Mouse (Mus musculus): Measurements from ENCODE around the gene Drosha. TPM values are rescaled to one million over a fixed set of nuclear protein-coding genes. Genes with fewer than 3 reads are reported as not detected.

Gene Drosha
- polyA plus RNA-seq, 1 experiment from 2014 or later: 63.2 TPM

- no peak for ATAC-seq (ENCODE audit: low FRiP score, low TSS enrichment)
- Histone ChIP-seq H3K9ac (replicated peaks; ENCODE audit: low read length) (no peak overlapping the region), H3K36me3 (ENCODE audit: control insufficient read depth, insufficient read depth, low read length) (peaks cover 72% of the 10 kb centered on the region), H3K27ac (replicated peaks; ENCODE audit: low read depth, low read length) (no peak overlapping the region), H3K4me2 (ENCODE audit: low read length) (no peak overlapping the region), H3K9me3 (ENCODE audit: control insufficient read depth, low read length) (no peaks in the 10 kb centered on the region), H3K4me1 (ENCODE audit: control insufficient read depth, insufficient read depth, low read length) (no peaks in the 10 kb centered on the region), H3K4me3 (replicated peaks; ENCODE audit: low read depth, low read length) (no peak overlapping the region), H3K27me3 (ENCODE audit: control insufficient read depth, insufficient read depth, low read length) (no peaks in the 10 kb centered on the region)
- DNase-seq: peak; percentile 48
- WGBS: 78% methylated on average over 1 of the region's 1 CpGs
Observed at GRCm38 (mm10) chr15:12863669-12864068, 39.1 kb downstream of the Drosha start.

GRCm38 (mm10) chr15:12865595-12866314 lies 41.1 kb downstream of the Drosha start:
- no peaks in the 10 kb centered on the region for H3K4me1 ChIP-seq (ENCODE audit: control insufficient read depth, insufficient read depth, low read length)
- DNase-seq (no peak), ATAC-seq (ENCODE audit: low FRiP score, low TSS enrichment) (no peak)
- H3K9ac ChIP-seq (replicated peaks; ENCODE audit: low read length): no peak overlapping the region
- H3K4me2 ChIP-seq (ENCODE audit: low read length): no peak overlapping the region
- H3K9me3 ChIP-seq (ENCODE audit: control insufficient read depth, low read length): no peaks in the 10 kb centered on the region
- H3K27me3 ChIP-seq (ENCODE audit: control insufficient read depth, insufficient read depth, low read length): no peaks in the 10 kb centered on the region
- 89% methylated on average over 7 of the region's 7 CpGs for WGBS
- H3K36me3 ChIP-seq (ENCODE audit: control insufficient read depth, insufficient read depth, low read length): peaks cover 64% of the 10 kb centered on the region
- no peak overlapping the region for H3K4me3 ChIP-seq (replicated peaks; ENCODE audit: low read depth, low read length)
- H3K27ac ChIP-seq (replicated peaks; ENCODE audit: low read depth, low read length): no peak overlapping the region

DNA sequence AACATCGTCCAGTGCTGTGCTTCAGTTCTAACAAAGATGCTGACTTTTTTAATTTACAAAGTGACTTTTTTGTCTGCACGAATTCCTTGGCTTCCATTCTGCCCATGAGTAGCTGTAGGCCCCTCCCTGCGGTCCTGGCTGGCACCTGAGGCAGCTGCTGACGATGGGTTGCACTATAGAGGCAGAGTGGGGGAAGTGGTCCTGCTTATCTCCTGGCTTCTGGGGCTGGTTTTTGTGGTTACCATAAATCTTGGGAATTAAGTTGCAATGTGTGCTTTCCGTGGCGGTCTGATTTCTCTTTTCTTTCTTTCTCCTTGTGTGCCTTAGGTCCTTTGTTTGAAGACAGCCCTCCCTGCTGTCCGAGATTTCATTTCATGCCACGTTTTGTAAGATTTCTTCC lies 42.7 kb downstream of the Drosha start:
- Histone ChIP-seq H3K27me3 (ENCODE audit: control insufficient read depth, insufficient read depth, low read length) (no peaks in the 10 kb centered on the region), H3K4me2 (ENCODE audit: low read length) (no peak overlapping the region), H3K9me3 (ENCODE audit: control insufficient read depth, low read length) (no peaks in the 10 kb centered on the region), H3K9ac (replicated peaks; ENCODE audit: low read length) (no peak overlapping the region), H3K4me1 (ENCODE audit: control insufficient read depth, insufficient read depth, low read length) (no peaks in the 10 kb centered on the region), H3K36me3 (ENCODE audit: control insufficient read depth, insufficient read depth, low read length) (peaks cover 61% of the 10 kb centered on the region), H3K27ac (replicated peaks; ENCODE audit: low read depth, low read length) (no peak overlapping the region), H3K4me3 (replicated peaks; ENCODE audit: low read depth, low read length) (no peak overlapping the region)
- WGBS: 75% methylated on average over 8 of the region's 8 CpGs
- ATAC-seq (ENCODE audit: low FRiP score, low TSS enrichment) (no peak), DNase-seq (no peak)

- 90% methylated on average over 18 of the region's 18 CpGs for WGBS
- no peak overlapping the region for H3K4me2 ChIP-seq (ENCODE audit: low read length)
- H3K9me3 ChIP-seq (ENCODE audit: control insufficient read depth, low read length): no peaks in the 10 kb centered on the region
- H3K27ac ChIP-seq (replicated peaks; ENCODE audit: low read depth, low read length): no peak overlapping the region
- no peak for ATAC-seq (ENCODE audit: low FRiP score, low TSS enrichment)
- no peaks in the 10 kb centered on the region for H3K4me1 ChIP-seq (ENCODE audit: control insufficient read depth, insufficient read depth, low read length)
- peaks cover 69% of the 10 kb centered on the region for H3K36me3 ChIP-seq (ENCODE audit: control insufficient read depth, insufficient read depth, low read length)
- H3K4me3 ChIP-seq (replicated peaks; ENCODE audit: low read depth, low read length): no peak overlapping the region
- no peaks in the 10 kb centered on the region for H3K27me3 ChIP-seq (ENCODE audit: control insufficient read depth, insufficient read depth, low read length)
- no peak for DNase-seq
- H3K9ac ChIP-seq (replicated peaks; ENCODE audit: low read length): no peak overlapping the region
Observed at GRCm38 (mm10) chr15:12875442-12876176, 51.0 kb downstream of the Drosha start.

GRCm38 (mm10) chr15:12876266-12876665 lies 51.7 kb downstream of the Drosha start:
- Histone ChIP-seq H3K27me3 (ENCODE audit: control insufficient read depth, insufficient read depth, low read length) (no peaks in the 10 kb centered on the region), H3K27ac (replicated peaks; ENCODE audit: low read depth, low read length) (no peak overlapping the region), H3K36me3 (ENCODE audit: control insufficient read depth, insufficient read depth, low read length) (peaks cover 68% of the 10 kb centered on the region), H3K4me3 (replicated peaks; ENCODE audit: low read depth, low read length) (no peak overlapping the region), H3K9ac (replicated peaks; ENCODE audit: low read length) (no peak overlapping the region), H3K9me3 (ENCODE audit: control insufficient read depth, low read length) (no peaks in the 10 kb centered on the region), H3K4me1 (ENCODE audit: control insufficient read depth, insufficient read depth, low read length) (no peaks in the 10 kb centered on the region), H3K4me2 (ENCODE audit: low read length) (no peak overlapping the region)
- DNase-seq: no peak
- 93% methylated on average over 2 of the region's 2 CpGs for WGBS
- no peak for ATAC-seq (ENCODE audit: low FRiP score, low TSS enrichment)

- no peak overlapping the region for H3K9ac ChIP-seq (replicated peaks; ENCODE audit: low read length)
- peaks cover 69% of the 10 kb centered on the region for H3K36me3 ChIP-seq (ENCODE audit: control insufficient read depth, insufficient read depth, low read length)
- H3K4me1 ChIP-seq (ENCODE audit: control insufficient read depth, insufficient read depth, low read length): no peaks in the 10 kb centered on the region
- no peaks in the 10 kb centered on the region for H3K27me3 ChIP-seq (ENCODE audit: control insufficient read depth, insufficient read depth, low read length)
- H3K4me2 ChIP-seq (ENCODE audit: low read length): no peak overlapping the region
- over 99% methylated on average over 4 of the region's 4 CpGs for WGBS
- no peak overlapping the region for H3K4me3 ChIP-seq (replicated peaks; ENCODE audit: low read depth, low read length)
- H3K9me3 ChIP-seq (ENCODE audit: control insufficient read depth, low read length): no peaks in the 10 kb centered on the region
- no peak for ATAC-seq (ENCODE audit: low FRiP score, low TSS enrichment)
- DNase-seq: no peak
- H3K27ac ChIP-seq (replicated peaks; ENCODE audit: low read depth, low read length): no peak overlapping the region
Observed at GRCm38 (mm10) chr15:12876881-12877280, 52.3 kb downstream of the Drosha start.

DNA sequence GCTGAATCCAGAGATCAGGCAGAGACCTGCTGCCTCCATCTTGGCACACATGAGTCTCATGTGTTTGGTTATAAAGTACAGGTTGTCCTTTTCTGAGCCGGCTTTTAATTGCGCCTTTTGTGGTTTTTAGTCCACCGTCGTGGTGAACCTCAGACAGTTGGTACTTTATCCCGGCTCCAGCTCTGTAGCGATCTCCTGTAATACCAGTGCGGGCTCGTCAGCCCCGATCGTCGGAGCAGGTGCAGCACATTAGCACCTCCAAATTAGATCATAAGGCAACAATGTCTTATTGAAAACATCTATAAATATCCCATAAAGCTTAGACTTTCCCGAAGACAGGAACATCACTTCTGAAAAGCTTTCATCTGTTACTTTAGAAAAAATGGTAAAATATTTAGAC lies 53.3 kb downstream of the Drosha start:
- DNase-seq (no peak), ATAC-seq (ENCODE audit: low FRiP score, low TSS enrichment) (no peak)
- no peaks in the 10 kb centered on the region for H3K9me3 ChIP-seq (ENCODE audit: control insufficient read depth, low read length)
- H3K27me3 ChIP-seq (ENCODE audit: control insufficient read depth, insufficient read depth, low read length): no peaks in the 10 kb centered on the region
- no peak overlapping the region for H3K27ac ChIP-seq (replicated peaks; ENCODE audit: low read depth, low read length)
- 95% methylated on average over 12 of the region's 12 CpGs for WGBS
- H3K36me3 ChIP-seq (ENCODE audit: control insufficient read depth, insufficient read depth, low read length): peaks cover 79% of the 10 kb centered on the region
- H3K4me3 ChIP-seq (replicated peaks; ENCODE audit: low read depth, low read length): no peak overlapping the region
- no peak overlapping the region for H3K4me2 ChIP-seq (ENCODE audit: low read length)
- no peaks in the 10 kb centered on the region for H3K4me1 ChIP-seq (ENCODE audit: control insufficient read depth, insufficient read depth, low read length)
- H3K9ac ChIP-seq (replicated peaks; ENCODE audit: low read length): no peak overlapping the region

DNA sequence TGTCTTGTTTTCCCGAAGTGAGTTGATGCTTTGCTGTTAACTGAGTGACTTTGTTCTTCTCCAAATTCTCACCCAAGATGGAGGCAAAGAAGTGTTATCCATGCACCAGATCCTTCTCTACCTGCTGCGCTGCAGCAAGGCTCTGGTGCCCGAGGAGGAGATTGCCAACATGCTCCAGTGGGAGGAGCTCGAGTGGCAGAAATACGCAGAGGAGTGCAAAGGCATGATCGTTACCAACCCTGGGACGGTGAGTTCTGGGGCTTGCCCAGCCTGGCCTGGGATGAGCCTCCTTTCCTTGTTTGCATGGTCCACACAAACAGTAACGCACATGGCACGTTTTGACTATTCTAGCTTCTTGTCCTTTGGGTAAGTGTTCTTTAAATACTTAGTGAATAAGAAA lies 54.0 kb downstream of the Drosha start:
- DNase-seq (no peak), ATAC-seq (ENCODE audit: low FRiP score, low TSS enrichment) (no peak)
- no peak overlapping the region for H3K4me3 ChIP-seq (replicated peaks; ENCODE audit: low read depth, low read length)
- no peak overlapping the region for H3K4me2 ChIP-seq (ENCODE audit: low read length)
- H3K27me3 ChIP-seq (ENCODE audit: control insufficient read depth, insufficient read depth, low read length): no peaks in the 10 kb centered on the region
- H3K9ac ChIP-seq (replicated peaks; ENCODE audit: low read length): no peak overlapping the region
- H3K36me3 ChIP-seq (ENCODE audit: control insufficient read depth, insufficient read depth, low read length): peaks cover 85% of the 10 kb centered on the region
- WGBS: 94% methylated on average over 9 of the region's 9 CpGs
- H3K27ac ChIP-seq (replicated peaks; ENCODE audit: low read depth, low read length): no peak overlapping the region
- no peaks in the 10 kb centered on the region for H3K4me1 ChIP-seq (ENCODE audit: control insufficient read depth, insufficient read depth, low read length)
- no peaks in the 10 kb centered on the region for H3K9me3 ChIP-seq (ENCODE audit: control insufficient read depth, low read length)

GRCm38 (mm10) chr15:12879937-12880336 lies 55.3 kb downstream of the Drosha start:
- no peak for DNase-seq
- Histone ChIP-seq H3K9ac (replicated peaks; ENCODE audit: low read length) (no peak overlapping the region), H3K4me3 (replicated peaks; ENCODE audit: low read depth, low read length) (no peak overlapping the region), H3K27me3 (ENCODE audit: control insufficient read depth, insufficient read depth, low read length) (no peaks in the 10 kb centered on the region), H3K9me3 (ENCODE audit: control insufficient read depth, low read length) (no peaks in the 10 kb centered on the region), H3K4me1 (ENCODE audit: control insufficient read depth, insufficient read depth, low read length) (no peaks in the 10 kb centered on the region), H3K36me3 (ENCODE audit: control insufficient read depth, insufficient read depth, low read length) (peaks cover 88% of the 10 kb centered on the region), H3K4me2 (ENCODE audit: low read length) (no peak overlapping the region), H3K27ac (replicated peaks; ENCODE audit: low read depth, low read length) (no peak overlapping the region)
- ATAC-seq (ENCODE audit: low FRiP score, low TSS enrichment): no peak
- 97% methylated on average over 8 of the region's 8 CpGs for WGBS

All from midbrain, embryonic 14.5 days (tissue).